8 mouse cellular contexts compared by ENCODE assay signal in genomic region chr8:85430801-85431200, GRCm38 (mm10). TPM values are rescaled to one million over a fixed set of nuclear protein-coding genes. Genes with fewer than 3 reads are reported as not detected.
A peak's percentile ranks its signal among the peaks of the same experiment; 100 is the strongest.
DNase-seq lines count a peak whose midpoint lies in the region; ATAC-seq and TF ChIP-seq lines count a peak whose summit lies in the region.

No protein-coding gene starts in this region.

- peak overlapping the region; percentile 47; the same call in 1 of the 2 replicates for H3K27ac ChIP-seq in liver, adult 2 months (replicated peaks; ENCODE audit: insufficient read depth, low read depth, low read length)
- peak overlapping the region; percentile 72 for H3K27ac ChIP-seq in embryonic facial prominence, embryonic 15.5 days (replicated peaks)
- H3K27ac ChIP-seq in limb, embryonic 12.5 days = peak overlapping the region; percentile 50; the same call in 1 of the 2 replicates
- H3K27ac ChIP-seq in midbrain, postnatal 0 days (ENCODE audit: low read depth, low read length) = no peak overlapping the region

- WGBS in liver, adult 2 months = 25% methylated on average over 3 of the region's 3 CpGs
- WGBS in embryonic facial prominence, embryonic 15.5 days = 17% methylated on average over 3 of the region's 3 CpGs
- 21% methylated on average over 3 of the region's 3 CpGs for WGBS in limb, embryonic 12.5 days
- WGBS in midbrain, postnatal 0 days = 17% methylated on average over 3 of the region's 3 CpGs

- H3K4me2 ChIP-seq in embryonic facial prominence, embryonic 15.5 days (replicated peaks) = peak overlapping the region; percentile 54
- peak overlapping the region; percentile 62 for H3K4me2 ChIP-seq in limb, embryonic 12.5 days
- H3K4me2 ChIP-seq in midbrain, postnatal 0 days (ENCODE audit: low read depth, low read length, poor library complexity, severe bottlenecking) = peak overlapping the region; percentile 53

- TF ChIP-seq CTCF in liver, adult 2 months (IDR thresholded peaks at IDR 0.05; ENCODE audit: low read depth, low read length) = no peak
- TF ChIP-seq CTCF in midbrain, postnatal 0 days (IDR thresholded peaks at IDR 0.05) = no peak

- peaks cover 18% of the 10 kb centered on the region for H3K4me1 ChIP-seq in liver, adult 2 months (ENCODE audit: control insufficient read depth, insufficient read depth, low read length)
- H3K4me1 ChIP-seq in embryonic facial prominence, embryonic 15.5 days = peaks cover 26% of the 10 kb centered on the region
- peaks cover 30% of the 10 kb centered on the region for H3K4me1 ChIP-seq in limb, embryonic 12.5 days (replicated peaks)
- H3K4me1 ChIP-seq in midbrain, postnatal 0 days (ENCODE audit: insufficient read depth, low read length) = peaks cover 12% of the 10 kb centered on the region

- H3K36me3 ChIP-seq in liver, adult 2 months (ENCODE audit: control insufficient read depth, insufficient read depth, low read length) = peaks cover 4% of the 10 kb centered on the region; the same call in 1 of the 2 replicates
- H3K36me3 ChIP-seq in embryonic facial prominence, embryonic 15.5 days = no peaks in the 10 kb centered on the region
- H3K36me3 ChIP-seq in limb, embryonic 12.5 days = no peaks in the 10 kb centered on the region
- H3K36me3 ChIP-seq in midbrain, postnatal 0 days (ENCODE audit: insufficient read depth, low read length) = no peaks in the 10 kb centered on the region

- DNase-seq in liver, adult 2 months (ENCODE audit: extremely low read depth, low read depth, low spot score) = peak; percentile 34
- no peak for DNase-seq in liver
- peak; percentile 34 to 46 for DNase-seq in heart, postnatal 36 days
- no peak for DNase-seq in midbrain, postnatal 0 days (ENCODE audit: low spot score)
- no peak for DNase-seq in left cerebral cortex, postnatal 36 days (ENCODE audit: low spot score in 2 of 2)
- DNase-seq in frontal cortex, postnatal 25 days (ENCODE audit: low spot score in 2 of 2) = no peak

- H3K27me3 ChIP-seq in liver, adult 2 months (ENCODE audit: control insufficient read depth, insufficient read depth, low read length) = no peaks in the 10 kb centered on the region
- no peaks in the 10 kb centered on the region for H3K27me3 ChIP-seq in embryonic facial prominence, embryonic 15.5 days
- H3K27me3 ChIP-seq in limb, embryonic 12.5 days = 0 out of 2 replicates have a peak, but pooled peaks cover 2% of the 10 kb centered on the region
- H3K27me3 ChIP-seq in midbrain, postnatal 0 days (ENCODE audit: insufficient read depth, low read length) = no peaks in the 10 kb centered on the region

- TF ChIP-seq POLR2A in liver, adult 2 months (IDR thresholded peaks at IDR 0.05; ENCODE audit: extremely low read depth, insufficient read depth, low read length) = no peak

- no peak overlapping the region; the same call in 1 of the 2 replicates for H3K4me3 ChIP-seq in liver, adult 2 months (ENCODE audit: insufficient read depth, low read depth, low read length)
- peak overlapping the region; percentile 85 for H3K4me3 ChIP-seq in embryonic facial prominence, embryonic 15.5 days (replicated peaks)
- H3K4me3 ChIP-seq in limb, embryonic 12.5 days (replicated peaks) = peak overlapping the region; percentile 78
- peak overlapping the region; percentile 85; the same call in 1 of the 2 replicates for H3K4me3 ChIP-seq in midbrain, postnatal 0 days (ENCODE audit: low read depth, low read length)

- no peak overlapping the region for H3K9ac ChIP-seq in liver, adult 2 months (ENCODE audit: low read depth, low read length)
- no peak overlapping the region for H3K9ac ChIP-seq in embryonic facial prominence, embryonic 15.5 days
- H3K9ac ChIP-seq in limb, embryonic 12.5 days (replicated peaks) = no peak overlapping the region
- H3K9ac ChIP-seq in midbrain, postnatal 0 days (replicated peaks; ENCODE audit: low read length, poor library complexity, severe bottlenecking) = 0 out of 2 replicates have a peak overlapping the region, but pooled peaks have one; percentile 25

- intact Hi-C loops in heart, postnatal 36 days (cut with DNase I) = no loop called here
- intact Hi-C loops in left cerebral cortex, postnatal 36 days (cut with DNase I) = no loop called here

- ATAC-seq in embryonic facial prominence, embryonic 15.5 days (ENCODE audit: insufficient number of reproducible peaks, low FRiP score, low TSS enrichment, low read depth) = no peak
- no peak for ATAC-seq in limb, embryonic 12.5 days (ENCODE audit: insufficient number of reproducible peaks, insufficient read depth, low FRiP score, low TSS enrichment, low read depth)
- ATAC-seq in midbrain, postnatal 0 days (ENCODE audit: low FRiP score) = no peak

- no peaks in the 10 kb centered on the region for H3K9me3 ChIP-seq in embryonic facial prominence, embryonic 15.5 days (replicated peaks)
- H3K9me3 ChIP-seq in limb, embryonic 12.5 days = no peaks in the 10 kb centered on the region
- no peaks in the 10 kb centered on the region for H3K9me3 ChIP-seq in midbrain, postnatal 0 days (ENCODE audit: low read length)

- H3K79me2 ChIP-seq in liver, adult 2 months (ENCODE audit: control insufficient read depth, insufficient read depth, low read length) = peaks cover 20% of the 10 kb centered on the region; the same call in 1 of the 2 replicates

RNA-seq across cellular contexts. Expression of gene 4921524J17Rik, which starts 1.8 kb away (rescaled TPM):
- 6.2 and 8.6 TPM in 2 replicates for total RNA-seq in liver, adult 2 months (2014; rRNA removed)
- polyA plus RNA-seq in liver, adult 2 months (2012; rRNA removed) = 2.9 TPM in 2 replicates
- 47.9 and 50.8 TPM in 2 replicates for polyA plus RNA-seq in embryonic facial prominence, embryonic 15.5 days (2015; fragmentation: Nextera tagmentation; extraction: Ambion mirVana)
- total RNA-seq in heart, postnatal 36 days (2021) = 10 to 100 TPM; 19.7 to 20.9 TPM
- polyA plus RNA-seq in limb, embryonic 12.5 days (2016; fragmentation: Nextera tagmentation; extraction: Ambion mirVana) = 53.5 TPM in 2 replicates
- 13.4 and 17.9 TPM in 2 replicates for total RNA-seq in midbrain, postnatal 0 days (2014; rRNA removed)
- polyA plus RNA-seq in midbrain, postnatal 0 days (2015; fragmentation: Nextera tagmentation; extraction: Ambion mirVana) = 40.7 and 48.0 TPM in 2 replicates
- total RNA-seq in left cerebral cortex, postnatal 36 days (2021) = 10 to 100 TPM; 11.1 to 14.2 TPM

RNA-seq across cellular contexts. Expression of gene Mylk3, which starts 44.7 kb away (rescaled TPM):
- 0.34 and 0.55 TPM in 2 replicates for total RNA-seq in liver, adult 2 months (2014; rRNA removed)
- 0.20 and 0.39 TPM in 2 replicates for polyA plus RNA-seq in liver, adult 2 months (2012; rRNA removed)
- 4.0 and 4.4 TPM in 2 replicates for polyA plus RNA-seq in embryonic facial prominence, embryonic 15.5 days (2015; fragmentation: Nextera tagmentation; extraction: Ambion mirVana)
- 100 to 1,000 TPM; 418 to 460 TPM for total RNA-seq in heart, postnatal 36 days (2021)
- 2.2 and 2.4 TPM in 2 replicates for polyA plus RNA-seq in limb, embryonic 12.5 days (2016; fragmentation: Nextera tagmentation; extraction: Ambion mirVana)
- total RNA-seq in midbrain, postnatal 0 days (2014; rRNA removed) = 0.09 TPM in 1 of 2 replicates, not detected in the other
- 0.18 and 0.46 TPM in 2 replicates for polyA plus RNA-seq in midbrain, postnatal 0 days (2015; fragmentation: Nextera tagmentation; extraction: Ambion mirVana)
- total RNA-seq in left cerebral cortex, postnatal 36 days (2021) = 1 to 10 TPM; 2.3 to 3.2 TPM

Comparison
In these comparisons a context has a peak if more than half of its experiments do, and no peak if none do; other contexts are left out.
1. DNase-seq: peak in liver, adult 2 months (single experiment) and heart, postnatal 36 days (2 of 2); none in liver (single experiment), midbrain, postnatal 0 days (single experiment), left cerebral cortex, postnatal 36 days (0 of 2) and frontal cortex, postnatal 25 days (0 of 2).
2. RNA of gene Mylk3, which starts 44.7 kb away (total RNA-seq): 418 to 460 TPM in heart, postnatal 36 days; 2.3 to 3.2 TPM in left cerebral cortex, postnatal 36 days, 0.34 to 0.55 TPM in liver, adult 2 months and 0.09 TPM in midbrain, postnatal 0 days; every median in the first group is over 100 times any median in the second.
3. Peak in every context shown above with its lines, with median percentiles within 50 percentile points of each other: H3K4me2 ChIP-seq.